Comparison of ENCODE assay signal across 9 mouse cellular contexts in the genomic region with DNA sequence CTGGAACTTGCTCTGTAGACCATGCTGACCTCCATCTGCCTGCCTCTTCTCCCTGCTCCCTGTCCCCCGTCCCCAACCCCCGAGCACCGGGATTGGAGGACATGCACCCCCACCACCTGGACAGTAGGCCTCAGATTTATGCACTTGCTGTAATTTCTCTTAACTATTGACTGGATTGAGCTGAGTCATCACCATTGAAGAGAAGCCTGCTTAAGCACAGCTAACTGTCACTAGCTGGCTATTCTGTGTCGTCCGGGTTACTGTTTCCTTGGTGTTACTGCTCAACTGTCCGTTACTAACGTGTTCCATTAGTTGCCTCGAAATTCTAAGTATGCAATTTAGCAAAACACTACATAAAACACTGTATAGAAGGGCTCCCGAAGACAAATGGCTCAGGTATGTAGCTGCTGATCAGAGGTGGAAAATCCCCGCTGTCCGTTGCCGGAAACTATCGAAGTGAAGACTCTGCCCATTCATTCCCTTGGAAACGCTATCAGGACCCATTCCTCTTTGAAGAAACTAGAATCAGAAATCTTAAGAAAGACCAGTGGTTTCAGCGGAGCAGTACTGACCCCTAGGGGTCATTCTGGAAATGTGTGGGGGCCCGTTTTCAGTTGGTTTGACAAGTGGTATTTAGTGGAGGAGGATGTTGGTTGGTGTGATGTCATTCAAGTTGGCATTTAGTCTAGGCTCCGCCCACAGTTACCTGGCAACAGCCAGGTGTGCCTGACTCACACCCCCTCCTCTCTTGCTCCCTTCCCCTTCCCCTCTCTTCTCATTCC. TPM values are rescaled to one million over a fixed set of nuclear protein-coding genes. Genes with fewer than 3 reads are reported as not detected.
DNase-seq lines count a peak whose midpoint lies in the region; ATAC-seq lines count a peak whose summit lies in the region.
"Had no signal": no experiment of that assay in that cellular context is flagged by ENCODE, and none has a peak within 500 bp of the region (broad histone marks: within the 10 kb centered on the region; RNA-seq: fewer than 3 reads in every experiment).

No protein-coding gene starts in this region.

- H3K36me3 ChIP-seq in heart, embryonic 11.5 days (ENCODE audit: control insufficient read depth, insufficient read depth, low read length) = 0 out of 2 replicates have a peak, but pooled peaks cover 5% of the 10 kb centered on the region
- H3K36me3 ChIP-seq in hindbrain, embryonic 12.5 days = peaks cover 12% of the 10 kb centered on the region

- no peaks in the 10 kb centered on the region for H3K4me1 ChIP-seq in heart, embryonic 11.5 days (ENCODE audit: control insufficient read depth, insufficient read depth, low read length)
- H3K4me1 ChIP-seq in hindbrain, embryonic 12.5 days = peaks cover 10% of the 10 kb centered on the region

- 52% methylated on average over 17 of the region's 17 CpGs for WGBS in heart, embryonic 11.5 days (ENCODE audit: insufficient replicate concordance)
- WGBS in hindbrain, embryonic 12.5 days = 48% methylated on average over 17 of the region's 17 CpGs

- H3K4me3 ChIP-seq in heart, embryonic 11.5 days (ENCODE audit: low read depth, low read length) = no peak overlapping the region
- H3K4me3 ChIP-seq in hindbrain, embryonic 12.5 days = no peak overlapping the region
- H3K4me3 ChIP-seq: megakaryocyte, embryonic 14.5 days had no signal

- H3K27me3 ChIP-seq in heart, embryonic 11.5 days (ENCODE audit: control insufficient read depth, insufficient read depth, low read length) = no peaks in the 10 kb centered on the region
- no peaks in the 10 kb centered on the region for H3K27me3 ChIP-seq in hindbrain, embryonic 12.5 days

- peak; percentile 51 to 78 for DNase-seq in heart, adult 18-20 months
- DNase-seq in T-cell, adult 2 months (ENCODE audit: low spot score) = peak; percentile 69
- peak; percentile 45 for DNase-seq in embryo, embryonic 10 days (ENCODE audit: low spot score)
- peak; percentile 70 to 75 for DNase-seq in layer of hippocampus, postnatal 10 days (ENCODE audit: low spot score in 2 of 2)
- peak; percentile 79 for DNase-seq in mesoderm, embryonic 11.5 days (ENCODE audit: low read depth, low spot score)
- peak; percentile 26 to 62 for DNase-seq in spleen, postnatal 10 days (ENCODE audit: low spot score in 2 of 2)

- no peak for ATAC-seq in heart, embryonic 11.5 days (replicated peaks; ENCODE audit: insufficient number of reproducible peaks, low FRiP score, low TSS enrichment)
- no peak for ATAC-seq in hindbrain, embryonic 12.5 days (ENCODE audit: low FRiP score)

- no peak overlapping the region for H3K27ac ChIP-seq in heart, embryonic 11.5 days (ENCODE audit: low read depth, low read length)
- no peak overlapping the region for H3K27ac ChIP-seq in hindbrain, embryonic 12.5 days

- H3K4me2 ChIP-seq in heart, embryonic 11.5 days = no peak overlapping the region
- H3K4me2 ChIP-seq in hindbrain, embryonic 12.5 days (replicated peaks) = 0 out of 2 replicates have a peak overlapping the region, but pooled peaks have one; percentile 7

- no peak overlapping the region for H3K9ac ChIP-seq in heart, embryonic 11.5 days (ENCODE audit: low read depth, low read length)
- no peak overlapping the region for H3K9ac ChIP-seq in hindbrain, embryonic 12.5 days

- H3K9me3 ChIP-seq in heart, embryonic 11.5 days (replicated peaks; ENCODE audit: control insufficient read depth, low read length) = no peaks in the 10 kb centered on the region
- H3K9me3 ChIP-seq in hindbrain, embryonic 12.5 days (replicated peaks) = no peaks in the 10 kb centered on the region
- H3K9me3 ChIP-seq: megakaryocyte, embryonic 14.5 days had no signal

RNA-seq across cellular contexts. Expression of a gene that starts 14.3 kb away (rescaled TPM):
- 10 to 100 TPM; 20.7 to 21.7 TPM for total RNA-seq in heart, adult 18-20 months (2021)
- polyA plus RNA-seq in heart, embryonic 11.5 days (2014; fragmentation: Nextera tagmentation; extraction: Ambion mirVana) = 32.8 and 41.9 TPM in 2 replicates
- 100 and 106 TPM in 2 replicates for polyA plus RNA-seq in hindbrain, embryonic 12.5 days (2016; fragmentation: Nextera tagmentation; extraction: Ambion mirVana)
- total RNA-seq in layer of hippocampus, postnatal 10 days (2021) = 100 to 1,000 TPM; 104 to 109 TPM

RNA-seq across cellular contexts. Expression of a gene that starts 33.5 kb away (rescaled TPM):
- total RNA-seq in heart, adult 18-20 months (2021) = 1 to 10 TPM in 1 of 2 experiments, under 1 TPM in 1; 0.67 to 1.1 TPM
- 3.0 TPM in 2 replicates for polyA plus RNA-seq in heart, embryonic 11.5 days (2014; fragmentation: Nextera tagmentation; extraction: Ambion mirVana)
- 0.64 and 0.97 TPM in 2 replicates for polyA plus RNA-seq in hindbrain, embryonic 12.5 days (2016; fragmentation: Nextera tagmentation; extraction: Ambion mirVana)
- 1 to 10 TPM; 2.7 to 4.2 TPM for total RNA-seq in layer of hippocampus, postnatal 10 days (2021)

RNA-seq across cellular contexts. Expression of a gene that starts 36.1 kb away (rescaled TPM):
- 100 to 1,000 TPM; 164 to 166 TPM for total RNA-seq in heart, adult 18-20 months (2021)
- polyA plus RNA-seq in heart, embryonic 11.5 days (2014; fragmentation: Nextera tagmentation; extraction: Ambion mirVana) = 239 and 247 TPM in 2 replicates
- polyA plus RNA-seq in hindbrain, embryonic 12.5 days (2016; fragmentation: Nextera tagmentation; extraction: Ambion mirVana) = 186 and 189 TPM in 2 replicates
- 100 to 1,000 TPM; 153 TPM for total RNA-seq in layer of hippocampus, postnatal 10 days (2021)

Comparison
In these comparisons a context has a peak if more than half of its experiments do, and no peak if none do; other contexts are left out.
1. RNA of a gene that starts 14.3 kb away (total RNA-seq): 104 to 109 TPM in layer of hippocampus, postnatal 10 days; 20.7 to 21.7 TPM in heart, adult 18-20 months; every median in the first group is over 4 times any median in the second.
2. Peak in every context shown above with its lines, with median percentiles within 50 percentile points of each other: DNase-seq.